Mouse (Mus musculus): ENCODE measurements around the gene B3galt1. TPM values are rescaled to one million over a fixed set of nuclear protein-coding genes. Genes with fewer than 3 reads are reported as not detected.

Gene B3galt1
- polyA plus RNA-seq, 1 experiment from 2014 or later: 51.2 TPM

DNA sequence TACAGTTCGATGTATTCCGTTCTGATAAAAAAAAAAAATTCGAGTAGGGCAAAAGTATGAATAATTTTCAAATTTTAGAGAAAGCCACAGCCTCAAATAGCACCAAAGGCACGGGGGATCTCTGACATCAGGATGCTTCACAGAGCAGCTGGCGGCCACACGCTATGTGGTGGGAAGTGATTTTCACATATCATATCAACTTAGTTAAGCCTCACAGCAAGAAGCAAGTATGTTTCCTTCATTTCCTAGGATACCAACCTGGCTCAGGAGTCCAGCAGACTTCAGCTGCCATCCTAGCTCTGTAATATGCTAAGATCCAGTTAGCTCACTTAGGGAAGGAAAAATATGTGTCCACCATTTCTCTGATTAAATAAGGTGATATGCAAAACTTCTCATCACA, 405.9 kb downstream of the B3galt1 start:
- Histone ChIP-seq H3K4me3 (no peak overlapping the region), H3K36me3 (no peaks in the 10 kb centered on the region), H3K27ac (no peak overlapping the region), H3K4me2 (no peak overlapping the region), H3K4me1 (replicated peaks) (no peaks in the 10 kb centered on the region), H3K9ac (no peak overlapping the region), H3K9me3 (no peaks in the 10 kb centered on the region), H3K27me3 (no peaks in the 10 kb centered on the region)
- no peak for ATAC-seq (ENCODE audit: low FRiP score)
- WGBS: 85% methylated on average over 6 of the region's 6 CpGs

DNA sequence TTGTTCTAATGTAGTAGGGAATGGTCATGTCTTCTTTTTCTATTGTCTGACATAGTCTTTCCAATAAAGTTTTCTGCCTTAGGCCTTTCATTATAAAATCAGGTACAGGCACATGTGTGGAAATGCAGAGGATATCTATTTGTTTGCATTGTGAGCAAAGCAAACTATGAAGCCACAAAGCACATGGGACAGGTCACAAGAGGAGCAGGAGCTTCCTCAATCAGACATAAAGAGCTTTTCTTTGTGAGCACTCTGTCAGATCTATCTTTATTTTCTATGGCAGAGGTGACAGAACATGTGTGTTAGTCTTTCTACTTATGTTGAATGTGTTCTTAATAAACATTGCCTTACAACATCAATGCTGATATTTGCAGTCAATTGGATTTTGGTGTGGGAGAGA, 410.1 kb downstream of the B3galt1 start:
- H3K4me3 ChIP-seq: no peak overlapping the region
- no peaks in the 10 kb centered on the region for H3K27me3 ChIP-seq
- no peaks in the 10 kb centered on the region for H3K9me3 ChIP-seq
- peaks cover 8% of the 10 kb centered on the region for H3K4me1 ChIP-seq (replicated peaks)
- no peak overlapping the region for H3K27ac ChIP-seq
- H3K4me2 ChIP-seq: no peak overlapping the region
- no peak for ATAC-seq (ENCODE audit: low FRiP score)
- H3K9ac ChIP-seq: no peak overlapping the region
- no peaks in the 10 kb centered on the region for H3K36me3 ChIP-seq

DNA sequence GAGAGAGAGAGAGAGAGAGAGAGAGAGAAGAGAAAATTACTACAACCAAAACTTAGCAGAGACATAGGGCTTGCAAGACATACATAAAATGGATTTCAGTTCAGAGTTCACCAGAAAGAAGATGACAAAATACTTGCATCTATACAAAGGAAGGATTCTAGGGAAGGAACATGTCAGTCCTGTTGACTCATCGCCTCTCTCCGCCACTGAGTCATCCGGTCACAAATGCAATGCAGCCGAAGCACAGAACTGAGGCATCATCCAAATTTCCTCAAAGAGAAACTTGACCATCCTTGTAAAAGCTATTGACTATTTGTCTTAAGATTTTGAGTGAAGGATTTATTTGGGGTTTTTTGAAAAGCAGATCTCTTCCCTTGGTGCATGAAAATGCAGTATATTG, 410.8 kb downstream of the B3galt1 start:
- no peak overlapping the region for H3K9ac ChIP-seq
- H3K27me3 ChIP-seq: no peaks in the 10 kb centered on the region
- no peak overlapping the region for H3K4me2 ChIP-seq
- H3K4me1 ChIP-seq (replicated peaks): peaks cover 8% of the 10 kb centered on the region
- ATAC-seq (ENCODE audit: low FRiP score): no peak
- no peaks in the 10 kb centered on the region for H3K9me3 ChIP-seq
- no peak overlapping the region for H3K27ac ChIP-seq
- 94% methylated on average over 4 of the region's 4 CpGs for WGBS
- no peaks in the 10 kb centered on the region for H3K36me3 ChIP-seq
- no peak overlapping the region for H3K4me3 ChIP-seq

GRCm38 (mm10) chr2:67977620-67978262, 412.1 kb downstream of the B3galt1 start:
- H3K27me3 ChIP-seq: no peaks in the 10 kb centered on the region
- no peaks in the 10 kb centered on the region for H3K9me3 ChIP-seq
- no peak overlapping the region for H3K4me2 ChIP-seq
- H3K36me3 ChIP-seq: no peaks in the 10 kb centered on the region
- H3K4me1 ChIP-seq (replicated peaks): peaks cover 8% of the 10 kb centered on the region
- no peak overlapping the region for H3K27ac ChIP-seq
- no peak overlapping the region for H3K4me3 ChIP-seq
- ATAC-seq (ENCODE audit: low FRiP score): peak; percentile 32; the same call in 1 of the 2 replicates
- H3K9ac ChIP-seq: no peak overlapping the region
- 36% methylated on average over 6 of the region's 6 CpGs for WGBS

DNA sequence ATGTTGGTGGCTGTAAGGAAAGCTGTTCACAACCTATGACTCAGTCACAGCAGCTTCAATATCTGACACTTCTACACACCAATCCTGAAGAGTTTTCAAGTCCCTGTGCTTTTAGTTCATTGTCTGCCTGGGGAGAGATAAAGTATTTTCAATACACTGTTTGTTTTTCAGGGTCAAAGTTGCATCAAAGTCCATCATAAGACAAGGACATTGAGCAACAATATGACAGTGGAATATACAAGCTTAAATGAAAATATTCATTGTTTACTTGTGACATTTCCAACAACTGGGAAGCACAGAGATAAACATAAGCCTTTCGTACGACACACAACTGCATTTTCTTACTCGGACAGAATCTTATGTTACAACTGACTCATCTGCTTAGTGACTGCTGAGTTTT, 417.9 kb downstream of the B3galt1 start:
- WGBS: 88% methylated on average over 3 of the region's 3 CpGs
- ATAC-seq (ENCODE audit: low FRiP score): no peak
- H3K9ac ChIP-seq: no peak overlapping the region
- no peak overlapping the region for H3K27ac ChIP-seq
- no peaks in the 10 kb centered on the region for H3K4me1 ChIP-seq (replicated peaks)
- H3K4me2 ChIP-seq: no peak overlapping the region
- H3K4me3 ChIP-seq: no peak overlapping the region
- no peaks in the 10 kb centered on the region for H3K27me3 ChIP-seq
- no peaks in the 10 kb centered on the region for H3K36me3 ChIP-seq
- no peaks in the 10 kb centered on the region for H3K9me3 ChIP-seq

DNA sequence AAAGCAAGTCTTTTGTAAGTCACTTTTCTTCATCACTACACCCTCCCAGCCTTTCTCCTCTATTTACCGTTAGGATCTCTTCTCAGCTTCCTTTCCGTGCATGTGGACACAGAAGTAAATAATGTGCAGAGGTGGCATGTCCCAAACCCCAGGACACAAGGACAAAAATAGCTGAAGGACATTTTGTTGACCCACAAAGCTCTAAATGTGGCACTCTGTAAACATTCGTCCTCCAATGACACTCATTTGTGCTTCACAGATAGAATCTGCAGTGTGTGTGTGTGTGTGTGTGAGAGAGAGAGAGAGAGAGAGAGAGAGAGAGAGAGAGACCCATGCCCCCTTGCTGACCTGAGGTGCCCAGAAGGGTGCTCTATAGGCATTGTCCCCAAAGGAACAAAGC, 419.5 kb downstream of the B3galt1 start:
- no peak for ATAC-seq (ENCODE audit: low FRiP score)

DNA sequence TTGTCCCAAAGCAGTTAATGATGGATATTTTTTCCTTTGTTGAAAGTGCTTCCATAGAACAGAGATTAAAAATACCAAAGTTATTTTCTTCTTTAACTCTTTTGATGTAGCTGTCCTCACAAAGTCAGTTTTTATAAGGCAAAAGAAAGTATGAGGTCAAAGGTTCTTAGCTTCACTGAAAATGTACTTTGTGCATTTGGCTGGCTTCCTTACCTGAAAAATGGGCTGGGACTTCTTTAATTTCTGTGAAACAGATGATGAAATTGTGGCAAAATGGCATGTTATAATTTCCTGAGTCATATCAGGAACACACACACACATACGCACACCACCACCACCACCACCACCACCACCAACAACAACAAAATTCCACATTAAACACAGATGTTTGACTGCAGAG, 427.8 kb downstream of the B3galt1 start:
- no peak for ATAC-seq (ENCODE audit: low FRiP score)
- Histone ChIP-seq H3K4me1 (replicated peaks) (no peaks in the 10 kb centered on the region), H3K4me3 (no peak overlapping the region), H3K4me2 (no peak overlapping the region), H3K9ac (no peak overlapping the region), H3K27ac (no peak overlapping the region), H3K9me3 (no peaks in the 10 kb centered on the region), H3K36me3 (no peaks in the 10 kb centered on the region), H3K27me3 (no peaks in the 10 kb centered on the region)
- WGBS: 100% methylated on average over 1 of the region's 1 CpGs

More for the DNA sequence above, 419.5 kb downstream of the B3galt1 start:
- H3K36me3 ChIP-seq: no peaks in the 10 kb centered on the region
- H3K4me1 ChIP-seq (replicated peaks): no peaks in the 10 kb centered on the region
- H3K9ac ChIP-seq: no peak overlapping the region
- H3K27ac ChIP-seq: no peak overlapping the region
- H3K9me3 ChIP-seq: no peaks in the 10 kb centered on the region
- H3K27me3 ChIP-seq: no peaks in the 10 kb centered on the region
- 78% methylated on average over 3 of the region's 3 CpGs for WGBS
- H3K4me3 ChIP-seq: no peak overlapping the region
- no peak overlapping the region for H3K4me2 ChIP-seq

DNA sequence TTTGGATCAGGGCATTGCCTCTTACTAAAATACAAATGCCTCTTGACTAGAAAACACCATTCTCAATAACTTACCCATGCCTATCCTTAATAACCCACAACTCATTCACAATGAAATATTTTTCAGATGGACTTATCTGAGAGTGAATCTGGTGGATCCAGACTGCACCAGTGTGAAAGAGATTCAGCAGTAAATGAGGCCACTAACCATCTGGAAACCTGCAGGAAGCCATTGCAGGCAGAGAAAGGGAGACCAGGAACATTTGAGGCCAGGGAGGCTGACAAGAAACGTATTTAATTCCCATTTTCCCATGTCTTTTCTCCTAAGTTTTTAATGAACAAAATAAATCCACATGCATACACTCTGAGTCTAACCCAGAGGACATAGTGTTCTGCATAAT, 437.4 kb downstream of the B3galt1 start:
- no peak overlapping the region for H3K4me2 ChIP-seq

DNA sequence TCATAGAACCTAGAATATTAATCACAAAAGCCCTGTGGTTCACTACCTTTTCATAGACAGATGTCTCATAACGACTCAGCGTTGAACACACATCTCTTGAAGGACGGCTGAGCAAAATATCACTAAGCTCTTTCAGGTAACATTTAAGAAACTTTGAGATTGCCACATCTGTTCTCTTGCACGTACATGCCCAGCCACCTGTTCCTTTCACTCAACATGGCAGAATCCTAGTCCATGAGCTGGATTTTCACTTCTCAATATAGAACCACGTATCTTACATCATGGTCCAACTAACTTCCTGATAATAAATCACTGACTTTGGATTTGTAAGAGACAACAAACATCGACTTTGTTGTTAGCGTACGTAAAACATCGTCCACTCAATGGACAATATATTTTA, 439.5 kb downstream of the B3galt1 start:
- no peak overlapping the region for H3K4me3 ChIP-seq
- no peak overlapping the region for H3K4me2 ChIP-seq
- no peak for ATAC-seq (ENCODE audit: low FRiP score)
- H3K27ac ChIP-seq: no peak overlapping the region
- no peaks in the 10 kb centered on the region for H3K9me3 ChIP-seq
- no peaks in the 10 kb centered on the region for H3K27me3 ChIP-seq
- no peaks in the 10 kb centered on the region for H3K36me3 ChIP-seq
- no peak overlapping the region for H3K9ac ChIP-seq
- H3K4me1 ChIP-seq (replicated peaks): no peaks in the 10 kb centered on the region
- 96% methylated on average over 9 of the region's 9 CpGs for WGBS

More for the DNA sequence above, 437.4 kb downstream of the B3galt1 start:
- Histone ChIP-seq H3K4me3 (no peak overlapping the region), H3K27me3 (no peaks in the 10 kb centered on the region), H3K36me3 (no peaks in the 10 kb centered on the region), H3K9me3 (no peaks in the 10 kb centered on the region), H3K27ac (no peak overlapping the region), H3K9ac (no peak overlapping the region), H3K4me1 (replicated peaks) (no peaks in the 10 kb centered on the region)
- WGBS: 71% methylated on average over 1 of the region's 1 CpGs
- ATAC-seq (ENCODE audit: low FRiP score): no peak

- WGBS: 86% methylated on average over 7 of the region's 7 CpGs
- Histone ChIP-seq H3K4me3 (no peak overlapping the region), H3K9ac (no peak overlapping the region), H3K27me3 (no peaks in the 10 kb centered on the region), H3K27ac (no peak overlapping the region), H3K9me3 (no peaks in the 10 kb centered on the region), H3K36me3 (no peaks in the 10 kb centered on the region), H3K4me2 (no peak overlapping the region), H3K4me1 (replicated peaks) (no peaks in the 10 kb centered on the region)
- no peak for ATAC-seq (ENCODE audit: low FRiP score)
Observed at GRCm38 (mm10) chr2:68005711-68006110, 440.0 kb downstream of the B3galt1 start.

DNA sequence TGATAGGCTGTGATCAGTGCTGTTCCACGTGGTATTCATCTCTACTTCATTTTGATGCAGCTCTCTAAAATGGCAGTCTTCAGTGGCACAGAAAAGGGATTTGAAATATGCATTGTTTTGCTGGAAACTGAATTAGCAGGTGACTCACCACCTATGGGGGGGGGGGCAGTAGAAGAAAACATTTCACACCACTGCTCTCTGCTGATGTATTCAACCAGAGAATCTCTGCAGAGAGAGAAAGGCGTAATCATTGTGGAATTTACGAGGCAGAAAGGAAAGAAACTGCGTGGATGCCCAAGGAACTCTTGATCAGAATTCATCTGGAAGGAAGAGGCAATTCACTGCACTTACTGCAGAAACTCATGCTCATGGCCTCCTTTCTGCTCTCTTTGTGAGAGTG, 445.7 kb downstream of the B3galt1 start:
- no peaks in the 10 kb centered on the region for H3K4me1 ChIP-seq (replicated peaks)
- no peak overlapping the region for H3K27ac ChIP-seq
- H3K36me3 ChIP-seq: no peaks in the 10 kb centered on the region
- no peak for ATAC-seq (ENCODE audit: low FRiP score)
- H3K9ac ChIP-seq: no peak overlapping the region
- no peaks in the 10 kb centered on the region for H3K27me3 ChIP-seq
- 89% methylated on average over 4 of the region's 4 CpGs for WGBS
- no peak overlapping the region for H3K4me2 ChIP-seq
- no peak overlapping the region for H3K4me3 ChIP-seq
- no peaks in the 10 kb centered on the region for H3K9me3 ChIP-seq

DNA sequence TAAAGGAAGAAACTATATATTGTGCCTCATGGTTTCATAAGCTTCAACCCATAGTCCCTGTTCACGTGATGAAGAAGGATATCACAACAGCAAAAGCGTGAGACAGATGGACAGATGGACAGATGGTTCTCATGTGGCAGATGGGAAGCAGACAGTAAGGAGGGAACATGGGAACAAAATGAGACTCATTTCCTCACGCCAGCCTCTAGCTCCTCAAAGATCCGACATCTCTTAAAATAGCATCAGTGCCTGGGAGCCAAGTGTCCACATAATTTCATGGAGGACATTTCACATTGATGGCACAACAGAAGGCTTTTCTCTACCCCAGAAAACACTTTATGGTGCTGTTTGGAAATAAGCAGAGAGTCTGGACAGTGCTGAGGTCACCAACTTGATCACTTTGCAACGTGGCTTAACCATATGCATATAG, 454.6 kb downstream of the B3galt1 start:
- H3K36me3 ChIP-seq: no peaks in the 10 kb centered on the region
- no peaks in the 10 kb centered on the region for H3K9me3 ChIP-seq
- no peak overlapping the region for H3K4me3 ChIP-seq
- no peaks in the 10 kb centered on the region for H3K27me3 ChIP-seq
- no peak for ATAC-seq (ENCODE audit: low FRiP score)
- WGBS: 86% methylated on average over 5 of the region's 5 CpGs
- no peaks in the 10 kb centered on the region for H3K4me1 ChIP-seq (replicated peaks)
- no peak overlapping the region for H3K4me2 ChIP-seq
- H3K27ac ChIP-seq: no peak overlapping the region
- no peak overlapping the region for H3K9ac ChIP-seq

GRCm38 (mm10) chr2:68021541-68022152, 456.0 kb downstream of the B3galt1 start:
- ATAC-seq (ENCODE audit: low FRiP score): no peak
- H3K9me3 ChIP-seq: no peaks in the 10 kb centered on the region

More at GRCm38 (mm10) chr2:68021541-68022152, 456.0 kb downstream of the B3galt1 start:
- Histone ChIP-seq H3K9ac (no peak overlapping the region), H3K4me3 (no peak overlapping the region), H3K4me1 (replicated peaks) (no peaks in the 10 kb centered on the region), H3K4me2 (no peak overlapping the region), H3K36me3 (no peaks in the 10 kb centered on the region), H3K27ac (no peak overlapping the region), H3K27me3 (no peaks in the 10 kb centered on the region)
- 80% methylated on average over 6 of the region's 6 CpGs for WGBS

Measured in hindbrain, embryonic 13.5 days (tissue).